Mouse (Mus musculus): ENCODE measurements around the gene Pcnt. TPM values are rescaled to one million over a fixed set of nuclear protein-coding genes. Genes with fewer than 3 reads are reported as not detected.
A peak's percentile ranks its signal among the peaks of the same experiment; 100 is the strongest.

The Pcnt gene
- total RNA-seq (2017), result 72.1 and 90.7 TPM in 2 replicates

GRCm38 (mm10) chr10:76442178-76443088, at the start of gene Pcnt:
Gene Pcnt, minus strand, starts transcription at chr10:76442786.
- peak; percentile 89 to 94 for ATAC-seq (replicated peaks in 1 of 2; ENCODE audit: insufficient read depth in 1 of 2, low FRiP score in 2 of 2, low TSS enrichment in 1 of 2, low read depth in 1 of 2, poor library complexity in 2 of 2, severe bottlenecking in 2 of 2)

- peak; percentile 48 to 57; a peak in 3 of 4 replicates for ATAC-seq (replicated peaks in 1 of 2; ENCODE audit: insufficient read depth in 1 of 2, low FRiP score in 2 of 2, low TSS enrichment in 1 of 2, low read depth in 1 of 2, poor library complexity in 2 of 2, severe bottlenecking in 2 of 2)
Observed at GRCm38 (mm10) chr10:76489205-76489604, 46.6 kb upstream of the Pcnt start.

GRCm38 (mm10) chr10:76488265-76488664, 45.7 kb upstream of the Pcnt start:
- ATAC-seq (replicated peaks in 1 of 2; ENCODE audit: insufficient read depth in 1 of 2, low FRiP score in 2 of 2, low TSS enrichment in 1 of 2, low read depth in 1 of 2, poor library complexity in 2 of 2, severe bottlenecking in 2 of 2), result no peak

- ATAC-seq (replicated peaks in 1 of 2; ENCODE audit: insufficient read depth in 1 of 2, low FRiP score in 2 of 2, low TSS enrichment in 1 of 2, low read depth in 1 of 2, poor library complexity in 2 of 2, severe bottlenecking in 2 of 2), result peak in 1 of 2 experiments; percentile 34; a peak in 1 of 4 replicates
Observed at GRCm38 (mm10) chr10:76486302-76486701, 43.7 kb upstream of the Pcnt start.

GRCm38 (mm10) chr10:76481480-76481879, 38.9 kb upstream of the Pcnt start:
- no peak for ATAC-seq (replicated peaks in 1 of 2; ENCODE audit: insufficient read depth in 1 of 2, low FRiP score in 2 of 2, low TSS enrichment in 1 of 2, low read depth in 1 of 2, poor library complexity in 2 of 2, severe bottlenecking in 2 of 2)

- no peak for ATAC-seq (replicated peaks in 1 of 2; ENCODE audit: insufficient read depth in 1 of 2, low FRiP score in 2 of 2, low TSS enrichment in 1 of 2, low read depth in 1 of 2, poor library complexity in 2 of 2, severe bottlenecking in 2 of 2)
Observed at GRCm38 (mm10) chr10:76480851-76481250, 38.3 kb upstream of the Pcnt start.

- ATAC-seq (replicated peaks in 1 of 2; ENCODE audit: insufficient read depth in 1 of 2, low FRiP score in 2 of 2, low TSS enrichment in 1 of 2, low read depth in 1 of 2, poor library complexity in 2 of 2, severe bottlenecking in 2 of 2), result no peak
Observed at GRCm38 (mm10) chr10:76473759-76474158, 31.2 kb upstream of the Pcnt start.

GRCm38 (mm10) chr10:76468203-76469162, 25.9 kb upstream of the Pcnt start, which contains the start of the genes Mcm3ap and Ybey:
Gene Mcm3ap, plus strand, starts transcription at chr10:76468927.
Gene Ybey, minus strand, starts transcription at chr10:76469114.
- ATAC-seq (replicated peaks in 1 of 2; ENCODE audit: insufficient read depth in 1 of 2, low FRiP score in 2 of 2, low TSS enrichment in 1 of 2, low read depth in 1 of 2, poor library complexity in 2 of 2, severe bottlenecking in 2 of 2), result peak; percentile 91 to 98

- no peak for ATAC-seq (replicated peaks in 1 of 2; ENCODE audit: insufficient read depth in 1 of 2, low FRiP score in 2 of 2, low TSS enrichment in 1 of 2, low read depth in 1 of 2, poor library complexity in 2 of 2, severe bottlenecking in 2 of 2)
Observed at GRCm38 (mm10) chr10:76462721-76463120, 20.1 kb upstream of the Pcnt start.

- ATAC-seq (replicated peaks in 1 of 2; ENCODE audit: insufficient read depth in 1 of 2, low FRiP score in 2 of 2, low TSS enrichment in 1 of 2, low read depth in 1 of 2, poor library complexity in 2 of 2, severe bottlenecking in 2 of 2), result no peak
Observed at GRCm38 (mm10) chr10:76462312-76462711, 19.7 kb upstream of the Pcnt start.

GRCm38 (mm10) chr10:76461255-76461654, 18.7 kb upstream of the Pcnt start:
- no peak for ATAC-seq (replicated peaks in 1 of 2; ENCODE audit: insufficient read depth in 1 of 2, low FRiP score in 2 of 2, low TSS enrichment in 1 of 2, low read depth in 1 of 2, poor library complexity in 2 of 2, severe bottlenecking in 2 of 2)

- ATAC-seq (replicated peaks in 1 of 2; ENCODE audit: insufficient read depth in 1 of 2, low FRiP score in 2 of 2, low TSS enrichment in 1 of 2, low read depth in 1 of 2, poor library complexity in 2 of 2, severe bottlenecking in 2 of 2), result peak; percentile 59 to 66; a peak in 3 of 4 replicates
Observed at GRCm38 (mm10) chr10:76455289-76455688, 12.7 kb upstream of the Pcnt start.

- ATAC-seq (replicated peaks in 1 of 2; ENCODE audit: insufficient read depth in 1 of 2, low FRiP score in 2 of 2, low TSS enrichment in 1 of 2, low read depth in 1 of 2, poor library complexity in 2 of 2, severe bottlenecking in 2 of 2), result no peak
Observed at GRCm38 (mm10) chr10:76448851-76449250, 6.3 kb upstream of the Pcnt start, which contains the start of gene 2610028H24Rik. Gene 2610028H24Rik, plus strand, starts transcription at chr10:76449081.

GRCm38 (mm10) chr10:76447406-76448229, 5.0 kb upstream of the Pcnt start:
- no peak for ATAC-seq (replicated peaks in 1 of 2; ENCODE audit: insufficient read depth in 1 of 2, low FRiP score in 2 of 2, low TSS enrichment in 1 of 2, low read depth in 1 of 2, poor library complexity in 2 of 2, severe bottlenecking in 2 of 2)

GRCm38 (mm10) chr10:76445996-76446681, 3.6 kb upstream of the Pcnt start:
- ATAC-seq (replicated peaks in 1 of 2; ENCODE audit: insufficient read depth in 1 of 2, low FRiP score in 2 of 2, low TSS enrichment in 1 of 2, low read depth in 1 of 2, poor library complexity in 2 of 2, severe bottlenecking in 2 of 2), result peak; percentile 5 to 13; a peak in 1 of 4 replicates

GRCm38 (mm10) chr10:76440281-76440680, 2.3 kb downstream of the Pcnt start, which contains the start of gene AC141477.1:
Gene AC141477.1, minus strand, starts transcription at chr10:76440444.
- no peak for ATAC-seq (replicated peaks in 1 of 2; ENCODE audit: insufficient read depth in 1 of 2, low FRiP score in 2 of 2, low TSS enrichment in 1 of 2, low read depth in 1 of 2, poor library complexity in 2 of 2, severe bottlenecking in 2 of 2)
